Comparison of ENCODE assay signal across 12 mouse cellular contexts in the genomic region with DNA sequence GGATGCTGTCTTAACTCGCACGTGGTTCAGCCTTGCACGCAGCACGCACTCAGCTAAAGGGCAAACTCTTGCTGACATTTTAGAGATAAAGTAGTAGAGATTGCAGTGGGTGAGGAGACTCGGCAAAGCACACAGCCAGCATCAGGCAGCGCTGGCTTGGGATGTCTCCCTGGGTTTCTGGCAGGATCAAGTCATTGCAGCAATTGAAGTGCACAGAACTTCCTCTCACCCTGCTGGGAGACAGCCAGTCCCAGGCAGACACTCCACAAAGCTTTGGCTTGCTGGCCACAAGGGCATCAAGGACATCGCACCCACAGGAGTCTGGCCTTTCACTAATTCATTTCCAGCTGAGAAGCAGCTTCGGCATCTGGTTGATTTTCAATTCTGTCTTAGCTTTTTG. TPM values are rescaled to one million over a fixed set of nuclear protein-coding genes. Genes with fewer than 3 reads are reported as not detected.
DNase-seq lines count a peak whose midpoint lies in the region; ATAC-seq and TF ChIP-seq lines count a peak whose summit lies in the region.
"Had no signal": no experiment of that assay in that cellular context is flagged by ENCODE, and none has a peak within 500 bp of the region (broad histone marks: within the 10 kb centered on the region; RNA-seq: fewer than 3 reads in every experiment).

No protein-coding gene starts in this region.

- TF ChIP-seq CTCF in left cerebral cortex, adult 2 months (IDR thresholded peaks at IDR 0.05): no peak; the same call in 1 of the 2 replicates

- whole genome bisulfite sequencing in liver, embryonic 11.5 days: 52% methylated on average over 8 of the region's 8 CpGs
- 75% methylated on average over 8 of the region's 8 CpGs for WGBS in forebrain, embryonic 16.5 days

- H3K36me3 ChIP-seq in liver, embryonic 11.5 days (ENCODE audit: control insufficient read depth, insufficient read depth, low read length): no peaks in the 10 kb centered on the region
- H3K36me3 ChIP-seq in forebrain, embryonic 16.5 days (ENCODE audit: control insufficient read depth, insufficient read depth): no peaks in the 10 kb centered on the region
- H3K36me3 ChIP-seq: embryonic facial prominence, embryonic 15.5 days had no signal

- no peak overlapping the region for H3K4me2 ChIP-seq in liver, embryonic 11.5 days
- H3K4me2 ChIP-seq in forebrain, embryonic 16.5 days (ENCODE audit: low read length): no peak overlapping the region
- H3K4me2 ChIP-seq: embryonic facial prominence, embryonic 15.5 days had no signal

- no peaks in the 10 kb centered on the region for H3K9me3 ChIP-seq in liver, embryonic 11.5 days (ENCODE audit: control insufficient read depth, low read length)
- H3K9me3 ChIP-seq in forebrain, embryonic 16.5 days (ENCODE audit: control insufficient read depth, low read length): no peaks in the 10 kb centered on the region
- H3K9me3 ChIP-seq: embryonic facial prominence, embryonic 15.5 days had no signal

- intact Hi-C loops in left cerebral cortex, postnatal 14 days (cut with DNase I): no loop called here
- intact Hi-C loops in left cerebral cortex, adult 2 months (cut with DNase I): no loop called here

- DNase-seq in left cerebral cortex, postnatal 14 days (ENCODE audit: low spot score in 2 of 2): peak; percentile 13 to 16
- no peak for DNase-seq in left cerebral cortex, adult 2 months (ENCODE audit: extremely low spot score in 1 of 2, low spot score in 2 of 2)
- peak; percentile 74 to 82 for DNase-seq in heart, adult 9 months (ENCODE audit: low spot score in 2 of 2)
- DNase-seq in lung, postnatal 10 days: peak; percentile 51
- no peak for DNase-seq in B cell, adult 2 months
- no peak for DNase-seq in liver, embryonic 11.5 days (ENCODE audit: low spot score)
- DNase-seq: right cerebral cortex, postnatal 4 days had no signal

- ATAC-seq in liver, embryonic 11.5 days (replicated peaks; ENCODE audit: low FRiP score): no peak
- ATAC-seq in forebrain, embryonic 16.5 days: no peak

- no peak overlapping the region for H3K4me3 ChIP-seq in left cerebral cortex, adult 2 months
- no peak overlapping the region for H3K4me3 ChIP-seq in brown adipose tissue, adult 24 weeks (ENCODE audit: insufficient read depth, low read depth, low read length)
- no peak overlapping the region for H3K4me3 ChIP-seq in liver, embryonic 11.5 days (ENCODE audit: low read depth, low read length)
- no peak overlapping the region for H3K4me3 ChIP-seq in forebrain, embryonic 16.5 days (replicated peaks; ENCODE audit: low read length)
- H3K4me3 ChIP-seq: embryonic facial prominence, embryonic 15.5 days had no signal

- no peak overlapping the region for H3K9ac ChIP-seq in liver, embryonic 11.5 days (ENCODE audit: low read depth, low read length)
- H3K9ac ChIP-seq in forebrain, embryonic 16.5 days (replicated peaks; ENCODE audit: low read depth, low read length): no peak overlapping the region
- H3K9ac ChIP-seq: embryonic facial prominence, embryonic 15.5 days had no signal

- no peaks in the 10 kb centered on the region for H3K27me3 ChIP-seq in liver, embryonic 11.5 days (replicated peaks; ENCODE audit: control insufficient read depth, insufficient read depth, low read length)
- no peaks in the 10 kb centered on the region for H3K27me3 ChIP-seq in forebrain, embryonic 16.5 days (replicated peaks; ENCODE audit: control insufficient read depth, insufficient read depth, low read length)
- H3K27me3 ChIP-seq: embryonic facial prominence, embryonic 15.5 days had no signal

- no peak overlapping the region for H3K27ac ChIP-seq in left cerebral cortex, adult 2 months
- peak overlapping the region; percentile 52 for H3K27ac ChIP-seq in brown adipose tissue, adult 24 weeks (replicated peaks; ENCODE audit: low read depth, low read length)
- H3K27ac ChIP-seq in liver, embryonic 11.5 days (ENCODE audit: low read depth, low read length): no peak overlapping the region
- H3K27ac ChIP-seq in forebrain, embryonic 16.5 days (ENCODE audit: low read length): no peak overlapping the region
- H3K27ac ChIP-seq: embryonic facial prominence, embryonic 15.5 days; macrophage had no signal

- H3K4me1 ChIP-seq in brown adipose tissue, adult 24 weeks (ENCODE audit: control insufficient read depth, insufficient read depth, insufficient read length, low read length): peaks cover 8% of the 10 kb centered on the region
- H3K4me1 ChIP-seq in liver, embryonic 11.5 days (replicated peaks; ENCODE audit: control insufficient read depth, insufficient read depth, low read length): no peaks in the 10 kb centered on the region; the same call in 1 of the 2 replicates
- H3K4me1 ChIP-seq in forebrain, embryonic 16.5 days (replicated peaks; ENCODE audit: control insufficient read depth, insufficient read depth, low read length): no peaks in the 10 kb centered on the region

RNA-seq across cellular contexts. Expression of gene 4930432M17Rik, which starts 27.3 kb away (rescaled TPM):
- total RNA-seq in left cerebral cortex, postnatal 14 days (2021): not detected
- total RNA-seq in left cerebral cortex, adult 2 months (2021): not detected
- polyA plus RNA-seq in brown adipose tissue, adult 24 weeks (2012; ENCODE audit: insufficient read depth, insufficient read length, missing spikeins): not detected in 2 replicates
- polyA plus RNA-seq in liver, embryonic 11.5 days (2014; fragmentation: Nextera tagmentation; extraction: Ambion mirVana): not detected in 2 replicates
- not detected in 2 replicates for polyA plus RNA-seq in forebrain, embryonic 16.5 days (2015; fragmentation: Nextera tagmentation; extraction: Ambion mirVana)
- total RNA-seq: layer of hippocampus, adult 18-20 months had no signal
- polyA plus RNA-seq: embryonic facial prominence, embryonic 15.5 days; macrophage had no signal

Comparison
In these comparisons a context has a peak if more than half of its experiments do, and no peak if none do; other contexts are left out.
1. DNase-seq: peak in left cerebral cortex, postnatal 14 days (2 of 2), heart, adult 9 months (2 of 2) and lung, postnatal 10 days (single experiment); none in left cerebral cortex, adult 2 months (0 of 2), B cell, adult 2 months (0 of 2) and liver, embryonic 11.5 days (single experiment).